Mouse (Mus musculus): ENCODE results near the gene Ms4a3. TPM values are rescaled to one million over a fixed set of nuclear protein-coding genes. Genes with fewer than 3 reads are reported as not detected.

Gene Ms4a3
- polyA plus RNA-seq, 1 experiment from 2014 or later = not detected

Other genes starting within 250 kb of the Ms4a3 start
- 0.19 and 0.53 TPM in 2 replicates for gene Ms4a4c, start 236.1 kb downstream of the Ms4a3 start, polyA plus RNA-seq (2015; fragmentation: Nextera tagmentation; extraction: Ambion mirVana)
- not detected in 2 replicates for gene Ms4a4b, start 197.3 kb downstream of the Ms4a3 start, polyA plus RNA-seq (2015; fragmentation: Nextera tagmentation; extraction: Ambion mirVana)
- gene Ms4a6c, start 171.5 kb downstream of the Ms4a3 start, polyA plus RNA-seq (2015; fragmentation: Nextera tagmentation; extraction: Ambion mirVana) = 1.3 and 1.7 TPM in 2 replicates
- not detected in 2 replicates for gene Gm8369, start 154.9 kb downstream of the Ms4a3 start, polyA plus RNA-seq (2015; fragmentation: Nextera tagmentation; extraction: Ambion mirVana)
- gene Ms4a6b, start 124.3 kb downstream of the Ms4a3 start, polyA plus RNA-seq (2015; fragmentation: Nextera tagmentation; extraction: Ambion mirVana) = 1.8 and 2.4 TPM in 2 replicates
- not detected in 2 replicates for gene Ms4a4d, start 104.0 kb downstream of the Ms4a3 start, polyA plus RNA-seq (2015; fragmentation: Nextera tagmentation; extraction: Ambion mirVana)
- 1.9 and 2.0 TPM in 2 replicates for gene Ms4a6d, start 36.0 kb downstream of the Ms4a3 start, polyA plus RNA-seq (2015; fragmentation: Nextera tagmentation; extraction: Ambion mirVana)
- gene Ms4a2, start 17.1 kb downstream of the Ms4a3 start, polyA plus RNA-seq (2015; fragmentation: Nextera tagmentation; extraction: Ambion mirVana) = not detected in 2 replicates
- gene Oosp2, start 19.7 kb upstream of the Ms4a3 start, polyA plus RNA-seq (2015; fragmentation: Nextera tagmentation; extraction: Ambion mirVana) = not detected in 2 replicates
- gene Oosp1, start 50.3 kb upstream of the Ms4a3 start, polyA plus RNA-seq (2015; fragmentation: Nextera tagmentation; extraction: Ambion mirVana) = not detected in 2 replicates
- gene Oosp3, start 56.2 kb upstream of the Ms4a3 start, polyA plus RNA-seq (2015; fragmentation: Nextera tagmentation; extraction: Ambion mirVana) = not detected in 2 replicates
- not detected in 2 replicates for gene Gif, start 106.7 kb upstream of the Ms4a3 start, polyA plus RNA-seq (2015; fragmentation: Nextera tagmentation; extraction: Ambion mirVana)
- 39.9 and 42.9 TPM in 2 replicates for gene Mrpl16, start 129.5 kb upstream of the Ms4a3 start, polyA plus RNA-seq (2015; fragmentation: Nextera tagmentation; extraction: Ambion mirVana)
- gene Stx3, start 178.6 kb upstream of the Ms4a3 start, polyA plus RNA-seq (2015; fragmentation: Nextera tagmentation; extraction: Ambion mirVana) = 11.8 and 13.2 TPM in 2 replicates
- gene Olfr1417, start 198.4 kb upstream of the Ms4a3 start, polyA plus RNA-seq (2015; fragmentation: Nextera tagmentation; extraction: Ambion mirVana) = not detected in 2 replicates
- not detected in 2 replicates for gene Olfr1418, start 220.2 kb upstream of the Ms4a3 start, polyA plus RNA-seq (2015; fragmentation: Nextera tagmentation; extraction: Ambion mirVana)
- not detected in 2 replicates for gene Olfr1419, start 234.3 kb upstream of the Ms4a3 start, polyA plus RNA-seq (2015; fragmentation: Nextera tagmentation; extraction: Ambion mirVana)
- not detected in 2 replicates for gene Olfr1420, start 245.7 kb upstream of the Ms4a3 start, polyA plus RNA-seq (2015; fragmentation: Nextera tagmentation; extraction: Ambion mirVana)